Mouse (Mus musculus) ES-E14 (cell line): Measurements from ENCODE around the gene Ttll9. TPM values are rescaled to one million over a fixed set of nuclear protein-coding genes. Genes with fewer than 3 reads are reported as not detected.

Experiments used
- DNase-seq: peaks from one replicate; pipeline ENCODE4 v3.0.0-alpha.2; 2013; ENCODE audit warnings: low read depth, low spot score
- H3K27ac ChIP-seq: 2 replicates; pipeline ENCODE4 v1.5.1; 2012; ENCODE audit warnings: low read depth, mild to moderate bottlenecking, low read length, moderate library complexity, mixed read lengths; ENCODE audit not compliant: poor library complexity, insufficient read depth, severe bottlenecking
- H3K36me3 ChIP-seq: 2 replicates; pipeline ENCODE4 v1.6.1; 2012; ENCODE audit warnings: mild to moderate bottlenecking, low read length, moderate library complexity, mixed read lengths; ENCODE audit not compliant: control insufficient read depth, poor library complexity, insufficient read depth, severe bottlenecking
- H3K4me1 ChIP-seq, 2 experiments: fragments of 150-350 bp in 1 of 2; sonication (generic) in 1 of 2; 2 replicates each; pipeline ENCODE4 v1.6.1; 2012; ENCODE audit warnings: low read length in 2 of 2, mild to moderate bottlenecking in 1 of 2, mixed read lengths in 1 of 2; ENCODE audit not compliant: control insufficient read depth in 2 of 2, insufficient read depth in 2 of 2, poor library complexity in 1 of 2
- H3K4me3 ChIP-seq, 2 experiments: fragments of 150-350 bp in 1 of 2; sonication (generic) in 1 of 2; 2 replicates each; pipeline ENCODE4 v1.5.1; 2012; ENCODE audit warnings: low read length in 2 of 2, low read depth in 1 of 2, mild to moderate bottlenecking in 1 of 2, mixed read lengths in 1 of 2; ENCODE audit not compliant: insufficient read depth in 1 of 2, poor library complexity in 1 of 2, severe bottlenecking in 1 of 2
- H3K9ac ChIP-seq: 2 replicates; pipeline ENCODE4 v1.6.1; 2012; ENCODE audit warnings: low read depth, mild to moderate bottlenecking, low read length, mixed read lengths; ENCODE audit not compliant: poor library complexity, insufficient read depth, severe bottlenecking
- H3K9me3 ChIP-seq: fragments of 150-350 bp; sonication (generic); 2 replicates; pipeline ENCODE4 v1.6.1; 2012; ENCODE audit warnings: low read depth, mild to moderate bottlenecking, low read length; ENCODE audit not compliant: control insufficient read depth, insufficient read depth
- CHD2 ChIP-seq: IDR thresholded peaks from 2 replicates; pipeline ENCODE4 v1.6.1; 2014; ENCODE audit warnings: mild to moderate bottlenecking, low read depth, low read length, inconsistent platforms
- HCFC1 ChIP-seq: IDR thresholded peaks from 2 replicates; pipeline ENCODE4 v1.6.1; 2012; ENCODE audit warnings: low read length, inconsistent platforms, borderline replicate concordance; ENCODE audit not compliant: insufficient read depth
- MAFK ChIP-seq: IDR thresholded peaks from 2 replicates; pipeline ENCODE4 v1.6.1; 2014; ENCODE audit warnings: mild to moderate bottlenecking, low read depth, low read length, inconsistent platforms; ENCODE audit not compliant: insufficient read depth
- ZC3H11A ChIP-seq: IDR thresholded peaks from 2 replicates; pipeline ENCODE4 v1.6.1; 2012; ENCODE audit warnings: low read depth, mild to moderate bottlenecking, inconsistent platforms, low read length, borderline replicate concordance
- ZNF384 ChIP-seq: IDR thresholded peaks from 2 replicates; pipeline ENCODE4 v1.6.1; 2012; ENCODE audit warnings: low read depth, low read length, inconsistent platforms
- in situ Hi-C, 2 experiments: fragments of 600-800 bp; cut with MboI; formaldehyde crosslinking; loops; one replicate each; pipeline ENCODE4 v1.15.1; 2025; ENCODE audit warnings: low sequenced_read_pairs in 2 of 2, inconsistent platforms in 1 of 2; ENCODE audit not compliant: unreplicated experiment in 2 of 2
- total RNA-seq: library from RNA; depleted of rRNA; stranded (reverse); fragments of 300-350 nt; gene quantifications from 2 replicates; pipeline ENCODE4 v1.2.3, GENCODE M21; 2012

Gene Ttll9
- total RNA-seq, 1 experiment, result 1.2 TPM

DNA sequence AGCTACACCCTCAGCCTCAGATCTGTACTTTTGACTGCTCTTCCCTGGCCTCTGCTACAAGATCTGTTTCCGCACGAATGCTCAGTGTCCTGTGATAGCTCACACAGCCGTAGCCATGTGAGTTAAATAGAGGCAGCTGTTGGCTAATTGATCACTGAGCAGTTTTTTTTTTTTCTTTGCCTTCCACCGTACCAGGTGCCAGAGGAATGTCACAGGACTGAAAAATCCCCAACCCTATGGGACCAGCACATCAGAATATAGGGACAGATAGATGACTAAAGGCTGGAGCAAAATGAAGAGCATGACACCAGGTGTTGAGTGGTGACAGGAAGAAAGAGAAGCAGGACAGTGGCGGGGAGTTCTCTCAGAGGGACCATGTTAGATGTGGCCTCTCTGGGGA lies 46.2 kb upstream of the Ttll9 start:
- Histone ChIP-seq H3K36me3 (no peaks in the 10 kb centered on the region), H3K4me1 (peaks cover 0 to 9% of the 10 kb centered on the region in 2 experiments; a peak in 1 of 4 replicates), H3K9ac (no peak overlapping the region), H3K9me3 (no peaks in the 10 kb centered on the region), H3K27ac (no peak overlapping the region), H3K4me3 (no peak overlapping the region)
- in situ Hi-C loops, result loop anchor here (10.0 to 25.0 kb wide), 2 partner anchors 221 to 229 kb away; no protein-coding TSS in a partner anchor
- no peak for TF ChIP-seq HCFC1
- no peak for TF ChIP-seq MAFK
- TF ChIP-seq CHD2, result no peak
- no peak for DNase-seq

DNA sequence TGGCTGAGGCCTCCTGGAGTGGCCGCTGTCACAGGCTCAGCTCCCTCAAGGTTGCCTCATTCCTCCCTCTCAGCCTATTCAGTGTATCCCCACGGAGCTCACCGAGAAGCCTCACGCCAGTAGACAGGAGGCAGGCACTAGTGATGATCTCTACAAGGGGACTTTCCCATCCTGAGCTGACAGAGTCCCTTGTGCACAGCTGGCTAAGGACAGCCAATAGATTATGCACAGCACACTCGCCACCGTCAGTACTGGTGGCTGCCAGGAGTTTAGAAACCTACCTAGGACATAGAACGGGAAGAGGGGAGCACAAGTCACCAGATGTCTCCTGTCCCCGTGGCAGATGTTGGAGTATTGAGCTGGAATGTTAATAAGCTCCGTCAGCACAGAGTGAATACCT lies 44.6 kb upstream of the Ttll9 start:
- H3K27ac ChIP-seq, result no peak overlapping the region
- no peak for DNase-seq
- in situ Hi-C loops, result loop anchor here (10.0 to 25.0 kb wide), 2 partner anchors 220 to 227 kb away; no protein-coding TSS in a partner anchor

GRCm38 (mm10) chr2:152922376-152922775 lies 39.9 kb upstream of the Ttll9 start:
- Histone ChIP-seq H3K36me3 (no peaks in the 10 kb centered on the region), H3K9me3 (no peaks in the 10 kb centered on the region), H3K27ac (no peak overlapping the region), H3K4me3 (no peak overlapping the region), H3K4me1 (peaks cover 0 to 4% of the 10 kb centered on the region in 2 experiments; a peak in 1 of 4 replicates), H3K9ac (no peak overlapping the region)
- no peak for TF ChIP-seq ZC3H11A
- no peak for TF ChIP-seq CHD2
- TF ChIP-seq ZNF384, result no peak
- TF ChIP-seq MAFK, result no peak
- no peak for TF ChIP-seq HCFC1
- in situ Hi-C loops, result loop anchor here in 1 of 2 experiments (25.0 kb wide), 1 partner anchor 215 kb away; no protein-coding TSS in a partner anchor
- no peak for DNase-seq

More for the DNA sequence above, 44.6 kb upstream of the Ttll9 start:
- Histone ChIP-seq H3K4me3 (no peak overlapping the region), H3K4me1 (peaks cover 0 to 10% of the 10 kb centered on the region in 2 experiments; a peak in 2 of 4 replicates), H3K9ac (no peak overlapping the region), H3K36me3 (no peaks in the 10 kb centered on the region), H3K9me3 (no peaks in the 10 kb centered on the region)
- TF ChIP-seq ZC3H11A (no peak), MAFK (no peak), ZNF384 (no peak), HCFC1 (no peak), CHD2 (no peak)

DNA sequence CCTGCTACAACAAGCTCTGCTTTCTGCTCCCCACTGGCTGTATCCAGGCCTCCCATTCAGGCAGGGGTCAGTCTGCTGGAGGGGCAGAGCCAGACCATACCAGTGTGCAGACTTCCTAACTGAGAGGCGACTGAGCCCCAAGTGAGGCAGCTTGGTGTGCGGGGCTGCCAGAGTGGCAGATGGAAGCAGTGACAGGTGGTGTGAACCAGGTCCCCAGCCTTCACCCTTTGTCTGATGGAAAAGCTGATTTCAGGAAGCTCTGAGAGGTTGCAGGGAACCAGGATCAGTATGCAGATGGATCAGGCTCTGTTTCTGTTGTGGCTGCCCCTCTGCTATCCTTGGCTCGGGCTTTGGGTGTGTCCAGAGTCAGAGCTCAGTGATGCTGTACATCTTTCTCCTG lies 38.7 kb upstream of the Ttll9 start:
- peaks cover 0 to 4% of the 10 kb centered on the region in 2 experiments; a peak in 1 of 4 replicates for H3K4me1 ChIP-seq
- TF ChIP-seq HCFC1 (no peak), CHD2 (no peak), ZNF384 (no peak), ZC3H11A (no peak), MAFK (no peak)
- no peak overlapping the region for H3K27ac ChIP-seq
- in situ Hi-C loops, result loop anchor here in 1 of 2 experiments (25.0 kb wide), 1 partner anchor 214 kb away; no protein-coding TSS in a partner anchor
- no peak for DNase-seq
- no peaks in the 10 kb centered on the region for H3K36me3 ChIP-seq
- no peak overlapping the region for H3K9ac ChIP-seq
- H3K4me3 ChIP-seq, result no peak overlapping the region
- no peaks in the 10 kb centered on the region for H3K9me3 ChIP-seq
